Mouse (Mus musculus) bone marrow macrophage, adult 2 months (primary cell): ENCODE results near the gene Traf3. TPM values are rescaled to one million over a fixed set of nuclear protein-coding genes. Genes with fewer than 3 reads are reported as not detected.

Source experiments
- H3K27ac ChIP-seq: 2 replicates; pipeline ENCODE4 v1.5.1; 2012; ENCODE audit warnings: low read depth, low read length; ENCODE audit not compliant: insufficient read depth
- H3K4me1 ChIP-seq: 2 replicates; pipeline ENCODE4 v1.6.1; 2012; ENCODE audit warnings: low read length; ENCODE audit not compliant: control insufficient read depth, insufficient read depth
- H3K4me3 ChIP-seq: 2 replicates; pipeline ENCODE4 v1.5.1; 2012; ENCODE audit warnings: mild to moderate bottlenecking, low read length, moderate library complexity; ENCODE audit not compliant: insufficient read depth
- CTCF ChIP-seq: IDR thresholded peaks from 2 replicates; pipeline ENCODE4 v1.5.1; 2012; ENCODE audit warnings: low read depth, mild to moderate bottlenecking, low read length, moderate library complexity
- POLR2A ChIP-seq: IDR thresholded peaks from 2 replicates; pipeline ENCODE4 v1.6.1; 2012; ENCODE audit warnings: mild to moderate bottlenecking, low read depth, low read length, borderline replicate concordance
- polyA plus RNA-seq: library from polyadenylated mRNA; stranded (reverse); fragments of >200 nt; gene quantifications from 2 replicates; pipeline ENCODE4 v1.2.4, GENCODE M21; 2012; ENCODE audit not compliant: missing spikeins, insufficient read depth, insufficient read length

Traf3 gene
- polyA plus RNA-seq, 1 experiment: 16.4 TPM

DNA sequence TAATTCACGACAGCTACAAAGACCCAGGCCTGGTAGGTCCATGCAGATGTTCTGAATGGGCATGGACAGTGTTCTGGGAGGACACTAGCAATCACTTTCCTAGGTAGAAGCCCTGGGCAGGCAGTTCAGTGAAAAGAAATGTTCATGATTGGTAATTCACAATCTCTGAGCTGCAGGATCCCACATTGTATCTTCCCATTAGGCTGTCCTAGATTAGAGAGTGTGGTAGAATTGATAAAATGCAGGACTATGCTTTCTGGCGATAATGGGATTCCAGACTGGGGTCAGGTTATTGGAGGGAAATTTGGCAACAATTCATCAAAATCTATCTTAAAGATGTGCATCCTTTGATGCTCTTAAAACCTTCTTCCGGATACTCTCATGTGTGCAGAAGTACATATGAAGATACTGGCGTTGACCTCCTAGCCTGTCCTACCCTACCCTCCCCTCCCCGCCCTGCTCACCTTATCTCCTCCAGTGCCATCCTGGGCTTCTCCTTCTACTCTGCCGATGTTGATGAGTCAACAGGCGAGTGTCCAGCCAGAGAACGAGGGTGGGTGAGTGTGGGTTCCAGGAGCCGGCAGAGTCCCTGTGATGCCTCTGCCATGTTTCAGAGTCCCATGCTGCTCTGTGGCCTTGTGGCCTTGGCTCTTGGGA is 80.8 kb downstream of the Traf3 start:
- Histone ChIP-seq H3K4me1 (no peaks in the 10 kb centered on the region), H3K4me3 (no peak overlapping the region), H3K27ac (no peak overlapping the region)
- TF ChIP-seq POLR2A: no peak
- TF ChIP-seq CTCF: no peak

DNA sequence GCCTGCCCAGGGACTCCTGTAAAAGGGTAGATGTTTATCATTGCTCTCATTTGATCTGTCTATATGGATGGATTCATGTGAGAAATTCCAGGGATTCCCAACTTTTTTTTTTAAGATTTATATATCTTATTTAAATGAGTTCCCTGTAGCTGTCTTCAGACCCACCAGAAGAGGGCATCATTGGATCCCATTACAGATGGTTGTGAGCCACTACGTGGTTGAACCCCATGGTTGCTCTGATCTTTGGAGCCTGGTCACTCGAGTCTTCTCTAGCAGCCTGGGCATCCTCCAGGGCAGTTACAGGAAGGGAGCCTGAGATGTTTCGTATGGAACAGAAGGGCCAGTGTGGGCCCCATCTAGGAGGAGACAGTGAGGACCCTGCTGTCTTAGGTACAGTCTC is 82.9 kb downstream of the Traf3 start:
- no peak for TF ChIP-seq POLR2A
- TF ChIP-seq CTCF: no peak
- Histone ChIP-seq H3K27ac (no peak overlapping the region), H3K4me1 (no peaks in the 10 kb centered on the region)

DNA sequence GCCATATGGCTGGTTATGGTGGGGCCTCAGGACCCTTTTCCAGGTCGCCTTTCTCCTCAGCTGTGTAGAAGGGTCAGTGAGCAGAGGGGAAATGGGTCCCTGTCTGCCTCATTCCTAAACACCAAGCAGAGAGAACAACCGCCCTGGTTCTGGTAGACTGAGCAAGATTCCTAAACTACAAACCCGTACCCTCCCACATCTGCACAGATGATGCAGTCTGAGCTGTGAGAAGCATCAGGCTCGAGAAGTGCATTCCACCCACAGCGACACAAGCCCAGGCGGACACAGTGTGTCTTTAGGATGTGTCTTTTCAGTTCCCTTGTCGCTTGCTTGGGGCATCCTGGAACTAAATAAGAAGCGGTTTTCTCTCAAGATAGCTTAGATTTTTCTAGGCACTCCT is 83.9 kb downstream of the Traf3 start:
- no peak overlapping the region for H3K4me3 ChIP-seq
- TF ChIP-seq POLR2A (no peak), CTCF (no peak)
- no peaks in the 10 kb centered on the region for H3K4me1 ChIP-seq
- H3K27ac ChIP-seq: no peak overlapping the region

More for the DNA sequence above, 82.9 kb downstream of the Traf3 start:
- H3K4me3 ChIP-seq: no peak overlapping the region

DNA sequence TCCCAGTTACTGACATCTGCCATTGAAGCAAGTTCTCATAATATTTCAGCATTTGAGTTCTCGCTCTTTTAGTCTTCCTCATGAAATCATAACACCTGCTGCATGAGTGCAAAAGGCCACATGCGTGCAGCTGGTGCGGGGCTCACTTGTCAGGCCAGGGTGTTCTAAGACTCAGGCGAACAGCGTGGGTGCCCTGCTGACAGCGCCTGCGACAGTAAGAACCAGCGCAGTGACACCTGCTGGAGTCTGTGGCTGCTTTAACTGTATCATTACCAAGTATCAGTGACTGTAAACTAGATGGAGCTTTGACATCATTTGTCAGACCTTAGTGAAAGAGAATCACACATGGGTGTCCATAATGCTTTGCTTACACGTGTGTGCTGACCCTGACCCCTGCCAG is 85.1 kb downstream of the Traf3 start:
- TF ChIP-seq CTCF (no peak), POLR2A (no peak)
- no peaks in the 10 kb centered on the region for H3K4me1 ChIP-seq
- no peak overlapping the region for H3K4me3 ChIP-seq

DNA sequence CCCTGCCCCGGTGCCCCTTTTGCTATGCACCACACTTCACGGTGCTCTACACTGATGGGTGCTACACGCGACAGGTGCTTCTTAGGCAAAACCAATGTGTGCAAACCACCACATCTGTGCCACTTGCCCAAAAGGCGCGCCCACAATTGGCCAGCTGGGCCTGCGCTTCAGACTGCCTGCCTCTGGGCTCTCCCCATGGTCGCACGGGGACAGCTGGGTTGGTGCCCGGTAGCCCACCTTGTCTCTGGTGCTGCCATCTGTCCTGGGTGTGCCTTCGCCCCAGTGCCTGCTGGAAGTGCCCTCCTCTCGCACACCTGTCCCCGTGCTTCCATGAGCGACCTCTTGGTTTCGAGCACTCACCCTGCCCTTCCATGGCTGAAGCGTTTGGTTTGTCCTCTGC is 97.5 kb downstream of the Traf3 start:
- no peak overlapping the region for H3K27ac ChIP-seq
- H3K4me3 ChIP-seq: no peak overlapping the region
- TF ChIP-seq CTCF (no peak), POLR2A (no peak)
- no peaks in the 10 kb centered on the region for H3K4me1 ChIP-seq

More for the DNA sequence above, 85.1 kb downstream of the Traf3 start:
- H3K27ac ChIP-seq: no peak overlapping the region

DNA sequence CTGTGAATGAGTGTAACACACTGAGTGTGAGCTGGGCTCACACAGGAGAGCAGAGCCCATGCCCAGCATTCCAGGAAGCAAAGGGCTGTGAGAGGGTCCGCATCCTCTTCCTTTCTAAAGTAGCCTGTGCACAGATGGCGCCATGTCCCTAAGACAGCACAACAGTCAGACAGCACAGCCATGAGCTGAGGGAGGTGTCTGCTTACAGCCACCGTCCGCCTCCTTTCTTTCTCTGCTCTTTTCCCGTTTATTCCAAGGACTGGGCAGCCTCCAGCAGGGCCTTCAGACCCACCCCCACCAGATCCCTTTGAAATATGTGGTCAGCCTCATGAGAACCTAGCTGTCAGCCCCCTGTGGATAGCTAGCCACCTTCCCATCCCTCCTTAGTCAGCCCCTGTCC is 99.0 kb downstream of the Traf3 start:
- Histone ChIP-seq H3K27ac (no peak overlapping the region), H3K4me3 (no peak overlapping the region), H3K4me1 (no peaks in the 10 kb centered on the region)
- TF ChIP-seq CTCF (no peak), POLR2A (no peak)

DNA sequence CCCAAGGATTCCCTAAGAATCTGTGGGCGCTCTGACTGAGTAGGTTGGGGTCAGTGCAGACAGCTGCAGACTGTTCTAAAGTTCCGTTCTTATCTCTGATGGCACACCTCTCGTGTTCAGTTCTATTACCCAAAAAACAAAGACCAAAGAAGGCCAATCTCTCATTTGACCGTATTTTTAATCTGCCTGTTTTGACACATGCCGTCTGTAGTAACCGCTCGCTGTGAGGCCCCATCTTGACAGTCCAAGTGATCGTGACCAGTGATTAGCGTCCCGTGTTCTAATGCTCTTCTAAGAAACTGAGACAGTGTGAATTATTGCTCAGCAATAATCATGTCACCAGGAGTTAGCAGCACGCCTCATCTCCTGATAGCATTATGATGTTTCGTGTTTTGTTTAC is 100.4 kb downstream of the Traf3 start:
- no peak overlapping the region for H3K27ac ChIP-seq
- TF ChIP-seq CTCF (no peak), POLR2A (no peak)
- H3K4me1 ChIP-seq: no peaks in the 10 kb centered on the region
- no peak overlapping the region for H3K4me3 ChIP-seq

DNA sequence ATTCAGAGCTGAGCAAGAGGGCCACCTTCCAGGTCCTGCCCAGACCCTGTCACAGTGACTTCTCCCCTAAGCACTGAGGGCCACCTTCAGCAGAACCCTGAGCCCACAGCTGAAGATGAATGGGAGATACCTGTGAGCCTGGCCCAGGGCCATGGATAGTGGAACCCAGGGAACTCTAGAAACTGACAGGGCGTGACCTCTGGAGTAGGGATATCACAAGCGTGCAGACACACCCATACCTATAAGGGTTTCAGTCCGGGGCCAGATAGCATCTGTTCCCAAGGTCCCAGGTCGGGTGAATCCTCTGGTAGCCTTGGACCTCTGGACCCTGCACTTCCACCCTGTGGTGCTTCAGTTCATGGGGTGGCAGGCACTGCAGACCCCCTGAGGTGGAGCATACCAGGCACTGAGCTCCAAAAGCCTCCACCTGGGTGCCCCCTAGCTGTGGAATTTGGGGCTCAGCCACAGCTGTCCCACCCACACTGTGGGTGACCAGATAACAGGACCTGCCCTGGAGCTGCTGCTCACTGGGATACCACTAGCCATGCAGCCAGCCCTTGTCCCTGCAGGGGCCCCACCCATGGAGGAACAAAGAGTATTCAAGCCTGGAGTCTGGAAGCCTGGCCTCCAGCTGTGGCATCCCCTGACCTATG is 101.6 kb downstream of the Traf3 start:
- no peak overlapping the region for H3K4me3 ChIP-seq
- TF ChIP-seq POLR2A (no peak), CTCF (no peak)
- H3K4me1 ChIP-seq: no peaks in the 10 kb centered on the region
- no peak overlapping the region for H3K27ac ChIP-seq

DNA sequence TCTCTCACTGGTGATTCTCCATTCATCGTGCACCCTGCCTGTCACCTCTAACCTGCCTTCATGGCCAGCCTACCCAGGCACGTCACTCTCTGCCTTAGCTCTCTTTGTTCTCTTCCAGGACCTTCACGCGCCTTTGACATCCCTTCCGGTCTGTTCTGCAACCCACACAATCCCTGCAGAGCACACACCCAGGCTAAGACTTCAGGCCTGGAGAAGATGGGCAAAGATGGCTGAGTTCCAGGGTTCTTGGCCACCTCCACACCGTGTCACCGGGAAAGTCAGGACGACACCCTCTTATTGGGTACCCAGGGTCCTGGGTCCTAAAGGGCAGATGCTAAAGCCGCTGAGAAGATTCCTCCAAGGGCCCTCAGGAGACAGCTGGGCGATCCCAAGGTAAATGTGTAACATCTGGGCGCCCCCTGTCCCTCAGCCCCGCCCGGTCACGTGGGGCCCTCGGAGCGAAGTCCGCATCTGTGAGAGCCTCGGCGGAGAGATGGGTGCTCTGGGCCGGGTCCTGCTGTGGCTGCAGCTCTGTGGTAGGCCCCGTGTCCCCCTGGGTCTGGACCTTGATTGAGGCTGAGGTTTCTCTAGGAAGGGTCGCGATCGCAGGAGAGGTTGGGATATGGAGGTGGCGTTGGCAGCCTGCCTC is 104.6 kb downstream of the Traf3 start, which contains the start of gene Amn:
Gene Amn (plus strand): TSS at position 467 of the 649 bp plus-strand sequence.
- TF ChIP-seq CTCF (no peak), POLR2A (no peak)
- no peak within 1 kb of the TSS for H3K27ac ChIP-seq
- no peaks in the 10 kb centered on the region for H3K4me1 ChIP-seq
- H3K4me3 ChIP-seq: no peak within 1 kb of the TSS

DNA sequence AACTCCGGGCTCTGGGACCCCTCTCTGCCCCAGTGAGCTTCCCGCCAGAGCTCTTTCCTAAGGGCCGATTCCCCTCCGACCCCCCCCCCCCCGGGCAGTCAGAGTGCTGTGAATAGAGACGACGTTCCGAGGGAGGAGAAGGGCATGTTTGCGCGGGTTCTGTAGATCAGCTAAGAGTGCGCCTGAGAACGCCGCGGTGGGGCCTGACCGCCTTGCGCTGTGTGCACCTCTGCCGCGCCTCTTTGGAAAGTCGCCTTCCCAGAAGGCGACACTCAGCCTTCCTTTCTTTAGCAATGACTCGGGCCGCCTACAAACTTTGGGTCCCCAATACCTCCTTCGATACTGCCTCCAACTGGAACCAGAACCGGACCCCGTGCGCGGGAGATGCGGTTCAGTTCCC is 105.2 kb downstream of the Traf3 start:
- Histone ChIP-seq H3K4me1 (no peaks in the 10 kb centered on the region), H3K27ac (no peak overlapping the region), H3K4me3 (no peak overlapping the region)
- TF ChIP-seq CTCF: no peak
- TF ChIP-seq POLR2A: no peak
